Mouse (Mus musculus): ENCODE data around the gene Ppm1h. TPM values are rescaled to one million over a fixed set of nuclear protein-coding genes. Genes with fewer than 3 reads are reported as not detected.

Ppm1h gene
- polyA plus RNA-seq, 2 experiments: 0.60 to 1.5 TPM

- H3K4me3 ChIP-seq (ENCODE audit: insufficient read depth in 1 of 2, low read depth in 2 of 2, low read length in 2 of 2): peak overlapping the region; percentile 54 to 58
- H3K9me3 ChIP-seq (ENCODE audit: control insufficient read depth, low read length): no peaks in the 10 kb centered on the region
- peak overlapping the region; percentile 58 for H3K4me2 ChIP-seq (ENCODE audit: low read depth)
- no peaks in the 10 kb centered on the region; a peak in 1 of 4 replicates for H3K4me1 ChIP-seq (replicated peaks; ENCODE audit: control insufficient read depth in 2 of 2, insufficient read depth in 2 of 2, low read length in 1 of 2)
- H3K9ac ChIP-seq (replicated peaks): no peak overlapping the region; the same call in 1 of the 2 replicates
- DNase-seq (ENCODE audit: low read depth in 3 of 3, low spot score in 3 of 3) (no peak), ATAC-seq (ENCODE audit: insufficient read depth) (peak; percentile 43)
- peaks cover 29% of the 10 kb centered on the region for H3K27me3 ChIP-seq (ENCODE audit: control insufficient read depth, insufficient read depth, low read length)
- H3K36me3 ChIP-seq (replicated peaks; ENCODE audit: control insufficient read depth, insufficient read depth, low read depth): no peaks in the 10 kb centered on the region
- under 1% methylated on average over 33 of the region's 33 CpGs for WGBS (ENCODE audit: insufficient replicate concordance)
- no peak for TF ChIP-seq EP300 (IDR thresholded peaks at IDR 0.05; ENCODE audit: low read depth)
- no peak for TF ChIP-seq CTCF (IDR thresholded peaks at IDR 0.05; ENCODE audit: low read depth)
- H3K27ac ChIP-seq: no peak overlapping the region
Measured at GRCm38 (mm10) chr10:122679437-122680045, 979 bp downstream of the Ppm1h start.

DNA sequence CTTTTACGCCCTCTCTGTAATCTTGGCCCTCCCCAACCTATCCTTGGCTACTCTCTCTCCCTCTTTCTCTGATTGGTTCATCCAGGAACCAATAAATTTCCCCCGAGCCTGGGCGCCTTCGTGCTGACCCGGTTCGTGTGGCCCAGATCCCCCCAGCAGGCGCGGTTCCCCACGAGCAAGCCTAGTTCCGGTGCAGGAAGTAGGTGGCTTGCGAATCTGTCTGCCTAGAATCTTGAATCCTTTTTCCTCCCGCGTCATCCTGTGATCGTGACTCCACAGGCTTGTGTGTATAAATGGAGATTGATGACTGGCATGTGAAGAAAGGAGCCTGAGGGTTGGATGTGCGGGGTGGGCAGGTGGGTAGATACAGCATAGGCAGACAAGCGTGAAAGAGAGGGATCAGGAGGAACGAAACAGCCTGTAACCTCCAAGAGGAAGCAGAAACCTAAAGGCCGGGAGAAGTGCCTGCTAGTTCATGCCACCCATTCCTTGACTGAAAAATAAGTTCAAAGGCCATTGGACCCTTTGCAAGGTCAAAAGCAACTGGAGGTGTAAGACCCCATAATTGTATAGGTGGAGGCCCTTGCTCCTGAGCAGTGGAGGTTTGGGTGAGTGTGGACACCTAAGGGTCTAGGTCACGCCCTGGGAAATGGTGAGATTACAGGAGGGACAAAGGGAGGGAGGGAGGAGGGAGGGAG, 2.0 kb downstream of the Ppm1h start:
- H3K27me3 ChIP-seq (ENCODE audit: control insufficient read depth, insufficient read depth, low read length): peaks cover 29% of the 10 kb centered on the region
- no peaks in the 10 kb centered on the region for H3K36me3 ChIP-seq (replicated peaks; ENCODE audit: control insufficient read depth, insufficient read depth, low read depth)
- no peak overlapping the region for H3K9ac ChIP-seq (replicated peaks)
- H3K27ac ChIP-seq: no peak overlapping the region
- H3K4me1 ChIP-seq (replicated peaks; ENCODE audit: control insufficient read depth in 2 of 2, insufficient read depth in 2 of 2, low read length in 1 of 2): no peaks in the 10 kb centered on the region; a peak in 1 of 4 replicates
- peak overlapping the region; percentile 58 for H3K4me2 ChIP-seq (ENCODE audit: low read depth)
- DNase-seq (ENCODE audit: low read depth in 3 of 3, low spot score in 3 of 3) (no peak), ATAC-seq (ENCODE audit: insufficient read depth) (no peak)
- peak overlapping the region in 1 of 2 experiments; percentile 54; a peak in 2 of 4 replicates for H3K4me3 ChIP-seq (ENCODE audit: insufficient read depth in 1 of 2, low read depth in 2 of 2, low read length in 2 of 2)
- TF ChIP-seq CTCF (IDR thresholded peaks at IDR 0.05; ENCODE audit: low read depth): no peak
- TF ChIP-seq EP300 (IDR thresholded peaks at IDR 0.05; ENCODE audit: low read depth): no peak
- WGBS (ENCODE audit: insufficient replicate concordance): 4% methylated on average over 18 of the region's 19 CpGs
- no peaks in the 10 kb centered on the region for H3K9me3 ChIP-seq (ENCODE audit: control insufficient read depth, low read length)

DNA sequence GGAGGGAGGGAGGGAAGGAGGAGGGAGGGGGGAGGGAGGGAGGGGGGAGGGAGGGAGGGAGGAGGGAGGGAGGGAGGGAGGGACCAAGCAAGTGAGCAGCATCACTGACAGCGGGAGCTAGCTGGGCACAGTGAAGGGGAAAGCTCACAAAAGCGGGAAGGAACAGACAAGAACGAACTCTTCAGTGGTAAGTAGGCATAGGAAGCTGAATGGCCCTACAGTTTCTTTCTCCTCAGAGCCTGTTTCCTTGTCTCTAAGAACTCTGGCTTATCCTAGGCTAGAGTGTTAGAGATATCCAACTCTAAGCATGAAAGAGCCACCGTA, 2.5 kb downstream of the Ppm1h start:
- Histone ChIP-seq H3K27me3 (ENCODE audit: control insufficient read depth, insufficient read depth, low read length) (peaks cover 29% of the 10 kb centered on the region), H3K9ac (replicated peaks) (no peak overlapping the region), H3K9me3 (ENCODE audit: control insufficient read depth, low read length) (no peaks in the 10 kb centered on the region), H3K4me3 (ENCODE audit: insufficient read depth in 1 of 2, low read depth in 2 of 2, low read length in 2 of 2) (no peak overlapping the region), H3K4me2 (ENCODE audit: low read depth) (no peak overlapping the region), H3K27ac (no peak overlapping the region), H3K36me3 (replicated peaks; ENCODE audit: control insufficient read depth, insufficient read depth, low read depth) (no peaks in the 10 kb centered on the region), H3K4me1 (replicated peaks; ENCODE audit: control insufficient read depth in 2 of 2, insufficient read depth in 2 of 2, low read length in 1 of 2) (no peaks in the 10 kb centered on the region; a peak in 1 of 4 replicates)
- DNase-seq (ENCODE audit: low read depth in 3 of 3, low spot score in 3 of 3): no peak
- ATAC-seq (ENCODE audit: insufficient read depth): no peak
- TF ChIP-seq EP300 (IDR thresholded peaks at IDR 0.05; ENCODE audit: low read depth) (no peak), CTCF (IDR thresholded peaks at IDR 0.05; ENCODE audit: low read depth) (no peak)
- 41% methylated on average over 4 of the region's 4 CpGs for WGBS (ENCODE audit: insufficient replicate concordance)

GRCm38 (mm10) chr10:122683819-122684330, 5.3 kb downstream of the Ppm1h start:
- Histone ChIP-seq H3K27me3 (ENCODE audit: control insufficient read depth, insufficient read depth, low read length) (peaks cover 16% of the 10 kb centered on the region), H3K4me2 (ENCODE audit: low read depth) (no peak overlapping the region), H3K27ac (no peak overlapping the region), H3K9me3 (ENCODE audit: control insufficient read depth, low read length) (no peaks in the 10 kb centered on the region), H3K36me3 (replicated peaks; ENCODE audit: control insufficient read depth, insufficient read depth, low read depth) (no peaks in the 10 kb centered on the region), H3K9ac (replicated peaks) (no peak overlapping the region), H3K4me1 (replicated peaks; ENCODE audit: control insufficient read depth in 2 of 2, insufficient read depth in 2 of 2, low read length in 1 of 2) (no peaks in the 10 kb centered on the region; a peak in 1 of 4 replicates), H3K4me3 (ENCODE audit: insufficient read depth in 1 of 2, low read depth in 2 of 2, low read length in 2 of 2) (no peak overlapping the region)
- ATAC-seq (ENCODE audit: insufficient read depth) (no peak), DNase-seq (ENCODE audit: low read depth in 3 of 3, low spot score in 3 of 3) (no peak)
- TF ChIP-seq CTCF (IDR thresholded peaks at IDR 0.05; ENCODE audit: low read depth) (no peak), EP300 (IDR thresholded peaks at IDR 0.05; ENCODE audit: low read depth) (no peak)
- WGBS (ENCODE audit: insufficient replicate concordance): 33% methylated on average over 5 of the region's 5 CpGs

- Histone ChIP-seq H3K4me1 (replicated peaks; ENCODE audit: control insufficient read depth in 2 of 2, insufficient read depth in 2 of 2, low read length in 1 of 2) (no peaks in the 10 kb centered on the region), H3K9me3 (ENCODE audit: control insufficient read depth, low read length) (no peaks in the 10 kb centered on the region), H3K9ac (replicated peaks) (no peak overlapping the region), H3K27ac (no peak overlapping the region), H3K27me3 (ENCODE audit: control insufficient read depth, insufficient read depth, low read length) (peaks cover 2% of the 10 kb centered on the region), H3K4me2 (ENCODE audit: low read depth) (no peak overlapping the region), H3K4me3 (ENCODE audit: insufficient read depth in 1 of 2, low read depth in 2 of 2, low read length in 2 of 2) (no peak overlapping the region), H3K36me3 (replicated peaks; ENCODE audit: control insufficient read depth, insufficient read depth, low read depth) (no peaks in the 10 kb centered on the region)
- DNase-seq (ENCODE audit: low read depth in 3 of 3, low spot score in 3 of 3): no peak
- peak; percentile 39; the same call in 1 of the 2 replicates for ATAC-seq (ENCODE audit: insufficient read depth)
- 48% methylated on average over 1 of the region's 1 CpGs for WGBS (ENCODE audit: insufficient replicate concordance)
- TF ChIP-seq CTCF (IDR thresholded peaks at IDR 0.05; ENCODE audit: low read depth) (no peak), EP300 (IDR thresholded peaks at IDR 0.05; ENCODE audit: low read depth) (no peak)
Measured at GRCm38 (mm10) chr10:122685297-122685696, 6.7 kb downstream of the Ppm1h start.
